In the genomic region with DNA sequence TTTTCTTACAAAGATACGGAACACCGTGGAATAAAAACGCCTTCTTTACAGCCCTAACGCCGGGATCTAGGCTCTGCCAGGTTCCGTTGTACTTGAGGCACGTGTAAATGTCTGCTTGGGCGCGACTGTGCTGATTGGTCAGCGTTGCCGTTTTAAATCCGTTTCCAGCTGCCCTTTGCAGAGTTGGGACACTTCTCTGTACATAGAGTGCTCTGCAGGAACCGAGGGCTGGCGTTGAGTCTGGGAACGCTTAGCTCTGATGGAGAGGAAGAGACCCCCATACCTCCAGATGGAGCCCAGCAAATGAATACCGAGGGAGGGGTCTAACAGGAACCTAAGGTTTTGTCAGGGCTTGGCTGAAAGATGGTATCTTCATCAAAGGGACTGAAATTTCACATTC, we compare ENCODE assay signal across 8 mouse cellular contexts. TPM values are rescaled to one million over a fixed set of nuclear protein-coding genes. Genes with fewer than 3 reads are reported as not detected.
DNase-seq lines count a peak whose midpoint lies in the region; ATAC-seq and TF ChIP-seq lines count a peak whose summit lies in the region.

No protein-coding gene starts in this region.

- H3K27ac ChIP-seq in lung, embryonic 14.5 days (ENCODE audit: low read depth), result no peak overlapping the region
- peak overlapping the region; percentile 72; the same call in 1 of the 2 replicates for H3K27ac ChIP-seq in embryonic facial prominence, embryonic 12.5 days
- no peak overlapping the region for H3K27ac ChIP-seq in hindbrain, embryonic 12.5 days
- no peak overlapping the region for H3K27ac ChIP-seq in liver, embryonic 14.5 days
- peak overlapping the region; percentile 92; the same call in 1 of the 2 replicates for H3K27ac ChIP-seq in stomach, embryonic 15.5 days

- peak overlapping the region; percentile 99 for H3K4me2 ChIP-seq in lung, embryonic 14.5 days
- H3K4me2 ChIP-seq in embryonic facial prominence, embryonic 12.5 days (replicated peaks), result peak overlapping the region; percentile 87
- H3K4me2 ChIP-seq in hindbrain, embryonic 12.5 days (replicated peaks), result peak overlapping the region; percentile 96
- H3K4me2 ChIP-seq in liver, embryonic 14.5 days (ENCODE audit: low read depth), result peak overlapping the region; percentile 71
- H3K4me2 ChIP-seq in stomach, embryonic 15.5 days, result peak overlapping the region; percentile 96

- H3K27me3 ChIP-seq in lung, embryonic 14.5 days (ENCODE audit: insufficient read depth, low read length), result no peaks in the 10 kb centered on the region
- H3K27me3 ChIP-seq in embryonic facial prominence, embryonic 12.5 days, result no peaks in the 10 kb centered on the region
- H3K27me3 ChIP-seq in hindbrain, embryonic 12.5 days, result peaks cover 9% of the 10 kb centered on the region; the same call in 1 of the 2 replicates
- H3K27me3 ChIP-seq in liver, embryonic 14.5 days (ENCODE audit: control insufficient read depth, insufficient read depth, low read length), result peaks cover 52% of the 10 kb centered on the region
- no peaks in the 10 kb centered on the region for H3K27me3 ChIP-seq in stomach, embryonic 15.5 days (replicated peaks)

- TF ChIP-seq CTCF in lung, embryonic 14.5 days (IDR thresholded peaks at IDR 0.05; ENCODE audit: low read depth), result no peak
- TF ChIP-seq CTCF in liver, embryonic 14.5 days (IDR thresholded peaks at IDR 0.05; ENCODE audit: low read depth), result no peak

- ATAC-seq in lung, embryonic 14.5 days (ENCODE audit: insufficient read depth), result no peak
- no peak for ATAC-seq in embryonic facial prominence, embryonic 12.5 days (ENCODE audit: insufficient number of reproducible peaks, insufficient read depth, low FRiP score, low TSS enrichment)
- ATAC-seq in hindbrain, embryonic 12.5 days (ENCODE audit: low FRiP score), result no peak
- no peak for ATAC-seq in liver, embryonic 14.5 days (ENCODE audit: insufficient read depth)
- no peak for ATAC-seq in stomach, embryonic 15.5 days (ENCODE audit: insufficient read depth, low FRiP score, low read depth)
- no peak for ATAC-seq in erythroblast, adult 5-6 weeks (replicated peaks; ENCODE audit: low FRiP score, poor library complexity, severe bottlenecking)

- H3K4me1 ChIP-seq in lung, embryonic 14.5 days (ENCODE audit: insufficient read depth), result peaks cover 3% of the 10 kb centered on the region
- H3K4me1 ChIP-seq in embryonic facial prominence, embryonic 12.5 days, result peaks cover 7% of the 10 kb centered on the region
- H3K4me1 ChIP-seq in hindbrain, embryonic 12.5 days, result peaks cover 20% of the 10 kb centered on the region
- H3K4me1 ChIP-seq in liver, embryonic 14.5 days (replicated peaks; ENCODE audit: control insufficient read depth in 2 of 2, insufficient read depth in 2 of 2, low read length in 1 of 2), result no peaks in the 10 kb centered on the region
- H3K4me1 ChIP-seq in stomach, embryonic 15.5 days, result peaks cover 3% of the 10 kb centered on the region; the same call in 1 of the 2 replicates

- TF ChIP-seq EP300 in liver, embryonic 14.5 days (IDR thresholded peaks at IDR 0.05; ENCODE audit: low read depth), result no peak

- H3K9me3 ChIP-seq in lung, embryonic 14.5 days (ENCODE audit: low read depth, low read length), result no peaks in the 10 kb centered on the region
- no peaks in the 10 kb centered on the region for H3K9me3 ChIP-seq in embryonic facial prominence, embryonic 12.5 days
- H3K9me3 ChIP-seq in hindbrain, embryonic 12.5 days (replicated peaks), result no peaks in the 10 kb centered on the region
- no peaks in the 10 kb centered on the region for H3K9me3 ChIP-seq in liver, embryonic 14.5 days (ENCODE audit: control insufficient read depth, low read length)
- no peaks in the 10 kb centered on the region for H3K9me3 ChIP-seq in stomach, embryonic 15.5 days

- WGBS in lung, embryonic 14.5 days, result under 1% methylated on average over 16 of the region's 16 CpGs
- WGBS in embryonic facial prominence, embryonic 12.5 days, result under 1% methylated on average over 16 of the region's 16 CpGs
- WGBS in hindbrain, embryonic 12.5 days, result under 1% methylated on average over 16 of the region's 16 CpGs
- under 1% methylated on average over 16 of the region's 16 CpGs for WGBS in liver, embryonic 14.5 days (ENCODE audit: insufficient replicate concordance)
- under 1% methylated on average over 16 of the region's 16 CpGs for WGBS in stomach, embryonic 15.5 days

- H3K9ac ChIP-seq in lung, embryonic 14.5 days, result no peak overlapping the region; the same call in 1 of the 2 replicates
- no peak overlapping the region for H3K9ac ChIP-seq in embryonic facial prominence, embryonic 12.5 days
- H3K9ac ChIP-seq in hindbrain, embryonic 12.5 days, result no peak overlapping the region
- H3K9ac ChIP-seq in liver, embryonic 14.5 days (replicated peaks), result no peak overlapping the region
- H3K9ac ChIP-seq in stomach, embryonic 15.5 days, result peak overlapping the region; percentile 95; the same call in 1 of the 2 replicates

- H3K36me3 ChIP-seq in lung, embryonic 14.5 days (ENCODE audit: insufficient read depth), result no peaks in the 10 kb centered on the region
- no peaks in the 10 kb centered on the region for H3K36me3 ChIP-seq in embryonic facial prominence, embryonic 12.5 days
- H3K36me3 ChIP-seq in hindbrain, embryonic 12.5 days, result no peaks in the 10 kb centered on the region
- no peaks in the 10 kb centered on the region for H3K36me3 ChIP-seq in liver, embryonic 14.5 days (replicated peaks; ENCODE audit: control insufficient read depth, insufficient read depth, low read depth)
- no peaks in the 10 kb centered on the region for H3K36me3 ChIP-seq in stomach, embryonic 15.5 days

- peak overlapping the region; percentile 87 for H3K4me3 ChIP-seq in lung, embryonic 14.5 days (ENCODE audit: low read depth, low read length)
- H3K4me3 ChIP-seq in embryonic facial prominence, embryonic 12.5 days, result peak overlapping the region; percentile 94
- H3K4me3 ChIP-seq in hindbrain, embryonic 12.5 days, result peak overlapping the region; percentile 82
- H3K4me3 ChIP-seq in liver, embryonic 14.5 days (ENCODE audit: insufficient read depth in 1 of 2, low read depth in 2 of 2, low read length in 2 of 2), result peak overlapping the region; percentile 16 to 61; a peak in 2 of 4 replicates
- H3K4me3 ChIP-seq in stomach, embryonic 15.5 days (replicated peaks), result peak overlapping the region; percentile 89

- peak; percentile 81 for DNase-seq in lung, embryonic 14.5 days
- no peak for DNase-seq in lung, postnatal 25 days (ENCODE audit: low spot score)
- no peak for DNase-seq in liver, embryonic 14.5 days (ENCODE audit: low read depth in 3 of 3, low spot score in 3 of 3)
- no peak for DNase-seq in layer of hippocampus, adult 9-11 months

RNA-seq across cellular contexts. Expression of gene Hmga2, which starts 1.9 kb away (rescaled TPM):
- polyA plus RNA-seq in lung, embryonic 14.5 days (2014; fragmentation: Nextera tagmentation; extraction: Ambion mirVana), result 13.8 and 13.9 TPM in 2 replicates
- 89.2 and 100 TPM in 2 replicates for polyA plus RNA-seq in embryonic facial prominence, embryonic 12.5 days (2016; fragmentation: Nextera tagmentation; extraction: Ambion mirVana)
- 26.5 and 33.6 TPM in 2 replicates for polyA plus RNA-seq in hindbrain, embryonic 12.5 days (2016; fragmentation: Nextera tagmentation; extraction: Ambion mirVana)
- polyA plus RNA-seq in liver, embryonic 14.5 days (2012; rRNA removed), result 4.3 and 5.4 TPM in 2 replicates
- polyA plus RNA-seq in liver, embryonic 14.5 days (2014; fragmentation: Nextera tagmentation; extraction: Ambion mirVana), result 2.4 and 3.4 TPM in 2 replicates
- 29.3 TPM in 2 replicates for polyA plus RNA-seq in stomach, embryonic 15.5 days (2015; fragmentation: Nextera tagmentation; extraction: Ambion mirVana)
- total RNA-seq in erythroblast, adult 5-6 weeks (2015; ENCODE audit: low replicate concordance), result not detected in 2 replicates
- 0.14 TPM in 1 of 2 replicates, not detected in the other for total RNA-seq in erythroblast, adult 5-6 weeks (2017; ENCODE audit: low replicate concordance)

Comparison
In these comparisons a context has a peak if more than half of its experiments do, and no peak if none do; other contexts are left out.
1. H3K27ac ChIP-seq: peak in embryonic facial prominence, embryonic 12.5 days (single experiment) and stomach, embryonic 15.5 days (single experiment); none in lung, embryonic 14.5 days (single experiment), hindbrain, embryonic 12.5 days (single experiment) and liver, embryonic 14.5 days (single experiment).
2. H3K4me3 ChIP-seq: peak in every context shown above with its lines; median percentile 94 in embryonic facial prominence, embryonic 12.5 days; 89 in stomach, embryonic 15.5 days; 87 in lung, embryonic 14.5 days; 82 in hindbrain, embryonic 12.5 days; 38 in liver, embryonic 14.5 days.
3. Peak in every context shown above with its lines, with median percentiles within 50 percentile points of each other: H3K4me2 ChIP-seq.